Mouse (Mus musculus): ENCODE measurements around the gene Pwwp2a. TPM values are rescaled to one million over a fixed set of nuclear protein-coding genes. Genes with fewer than 3 reads are reported as not detected.

Pwwp2a gene
- polyA plus RNA-seq, 1 experiment from 2014 or later = 50.9 TPM

GRCm38 (mm10) chr11:43728737-43729301, 47.0 kb downstream of the Pwwp2a start:
- 92% methylated on average over 7 of the region's 7 CpGs for WGBS
- Histone ChIP-seq H3K4me3 (no peak overlapping the region), H3K4me2 (replicated peaks) (no peak overlapping the region), H3K4me1 (no peaks in the 10 kb centered on the region), H3K27me3 (no peaks in the 10 kb centered on the region), H3K27ac (replicated peaks) (no peak overlapping the region), H3K36me3 (peaks cover 51% of the 10 kb centered on the region), H3K9ac (replicated peaks) (no peak overlapping the region), H3K9me3 (no peaks in the 10 kb centered on the region)
- ATAC-seq (ENCODE audit: low FRiP score, low read depth) = no peak

- H3K4me2 ChIP-seq (replicated peaks) = peak within 1 kb of the TSS; percentile 91
- ATAC-seq (ENCODE audit: low FRiP score, low read depth) = peak; percentile 98
- H3K9ac ChIP-seq (replicated peaks) = peak within 1 kb of the TSS; percentile 79
- H3K36me3 ChIP-seq = peaks cover 25% of the 10 kb centered on the region
- WGBS = 3% methylated on average over 47 of the region's 47 CpGs
- peak within 1 kb of the TSS; percentile 72 for H3K4me3 ChIP-seq
- peaks cover 8% of the 10 kb centered on the region for H3K4me1 ChIP-seq
- H3K27me3 ChIP-seq = no peaks in the 10 kb centered on the region
- H3K9me3 ChIP-seq = no peaks in the 10 kb centered on the region
- H3K27ac ChIP-seq (replicated peaks) = peak within 1 kb of the TSS; percentile 63; the same call in 1 of the 2 replicates
Measured at GRCm38 (mm10) chr11:43747233-43748226, 65.7 kb downstream of the Pwwp2a start, which contains the start of gene Ttc1. Gene Ttc1 (minus strand): TSS chr11:43748008.

- Histone ChIP-seq H3K4me2 (replicated peaks) (no peak overlapping the region), H3K36me3 (no peaks in the 10 kb centered on the region), H3K27ac (replicated peaks) (no peak overlapping the region), H3K9ac (replicated peaks) (no peak overlapping the region), H3K27me3 (no peaks in the 10 kb centered on the region; the same call in 1 of the 2 replicates), H3K4me3 (no peak overlapping the region), H3K4me1 (peaks cover 8% of the 10 kb centered on the region), H3K9me3 (no peaks in the 10 kb centered on the region)
- no peak for ATAC-seq (ENCODE audit: low FRiP score, low read depth)
- WGBS = 73% methylated on average over 2 of the region's 2 CpGs
Measured at GRCm38 (mm10) chr11:43751542-43751941, 69.7 kb downstream of the Pwwp2a start.

GRCm38 (mm10) chr11:43754568-43754967, 72.8 kb downstream of the Pwwp2a start:
- 92% methylated on average over 1 of the region's 1 CpGs for WGBS
- H3K4me2 ChIP-seq (replicated peaks) = no peak overlapping the region
- no peaks in the 10 kb centered on the region; the same call in 1 of the 2 replicates for H3K27me3 ChIP-seq
- no peak overlapping the region for H3K27ac ChIP-seq (replicated peaks)
- H3K9me3 ChIP-seq = no peaks in the 10 kb centered on the region
- H3K4me3 ChIP-seq = no peak overlapping the region
- no peak overlapping the region for H3K9ac ChIP-seq (replicated peaks)
- no peaks in the 10 kb centered on the region for H3K36me3 ChIP-seq
- ATAC-seq (ENCODE audit: low FRiP score, low read depth) = no peak
- no peaks in the 10 kb centered on the region for H3K4me1 ChIP-seq

- H3K27ac ChIP-seq (replicated peaks) = no peak overlapping the region
- no peaks in the 10 kb centered on the region for H3K4me1 ChIP-seq
- no peaks in the 10 kb centered on the region; the same call in 1 of the 2 replicates for H3K27me3 ChIP-seq
- no peaks in the 10 kb centered on the region for H3K9me3 ChIP-seq
- H3K4me2 ChIP-seq (replicated peaks) = no peak overlapping the region
- WGBS = 66% methylated on average over 5 of the region's 5 CpGs
- no peak overlapping the region for H3K4me3 ChIP-seq
- H3K36me3 ChIP-seq = no peaks in the 10 kb centered on the region
- ATAC-seq (ENCODE audit: low FRiP score, low read depth) = no peak
- no peak overlapping the region for H3K9ac ChIP-seq (replicated peaks)
Measured at GRCm38 (mm10) chr11:43755411-43755810, 73.6 kb downstream of the Pwwp2a start.

GRCm38 (mm10) chr11:43758436-43758835, 76.6 kb downstream of the Pwwp2a start:
- Histone ChIP-seq H3K9ac (replicated peaks) (no peak overlapping the region), H3K4me1 (no peaks in the 10 kb centered on the region), H3K4me2 (replicated peaks) (no peak overlapping the region), H3K9me3 (no peaks in the 10 kb centered on the region), H3K27me3 (peaks cover 6% of the 10 kb centered on the region; the same call in 1 of the 2 replicates), H3K4me3 (no peak overlapping the region), H3K27ac (replicated peaks) (no peak overlapping the region), H3K36me3 (no peaks in the 10 kb centered on the region)
- ATAC-seq (ENCODE audit: low FRiP score, low read depth) = no peak
- 79% methylated on average over 2 of the region's 2 CpGs for WGBS

- Histone ChIP-seq H3K36me3 (no peaks in the 10 kb centered on the region), H3K4me3 (peak overlapping the region; percentile 52), H3K9ac (replicated peaks) (peak overlapping the region; percentile 52), H3K4me2 (replicated peaks) (peak overlapping the region; percentile 81), H3K4me1 (0 out of 2 replicates have a peak, but pooled peaks cover 7% of the 10 kb centered on the region), H3K9me3 (no peaks in the 10 kb centered on the region), H3K27me3 (peaks cover 19% of the 10 kb centered on the region), H3K27ac (replicated peaks) (no peak overlapping the region)
- WGBS = 6% methylated on average over 37 of the region's 37 CpGs
- peak; percentile 84 for ATAC-seq (ENCODE audit: low FRiP score, low read depth)
Measured at GRCm38 (mm10) chr11:43766922-43767648, 85.3 kb downstream of the Pwwp2a start.

GRCm38 (mm10) chr11:43767749-43768148, 86.0 kb downstream of the Pwwp2a start:
- Histone ChIP-seq H3K4me1 (0 out of 2 replicates have a peak, but pooled peaks cover 7% of the 10 kb centered on the region), H3K9me3 (no peaks in the 10 kb centered on the region), H3K36me3 (no peaks in the 10 kb centered on the region), H3K27me3 (peaks cover 16% of the 10 kb centered on the region), H3K4me3 (no peak overlapping the region), H3K27ac (replicated peaks) (no peak overlapping the region), H3K9ac (replicated peaks) (no peak overlapping the region), H3K4me2 (replicated peaks) (no peak overlapping the region)
- no peak for ATAC-seq (ENCODE audit: low FRiP score, low read depth)
- 73% methylated on average over 11 of the region's 11 CpGs for WGBS

GRCm38 (mm10) chr11:43770110-43770509, 88.3 kb downstream of the Pwwp2a start:
- ATAC-seq (ENCODE audit: low FRiP score, low read depth) = no peak
- Histone ChIP-seq H3K4me3 (no peak overlapping the region), H3K4me1 (0 out of 2 replicates have a peak, but pooled peaks cover 7% of the 10 kb centered on the region), H3K36me3 (no peaks in the 10 kb centered on the region), H3K9me3 (no peaks in the 10 kb centered on the region), H3K9ac (replicated peaks) (no peak overlapping the region), H3K27me3 (peaks cover 23% of the 10 kb centered on the region), H3K4me2 (replicated peaks) (no peak overlapping the region), H3K27ac (replicated peaks) (no peak overlapping the region)
- 83% methylated on average over 4 of the region's 4 CpGs for WGBS
